Mouse (Mus musculus) G1E (cell line): ENCODE measurements at regions not wholly inside any gene's neighbourhood (a gene's known extent, or its start where the extent isn't known, plus 50 kb on each side); places are given as distances from the start of the nearest gene placed in this dataset.

ENCODE experiments used
- CTCF ChIP-seq: IDR thresholded peaks from 2 replicates; pipeline ENCODE4 v1.5.1; 2012; ENCODE audit warnings: low read depth, low read length, inconsistent platforms, mixed read lengths
- POLR2AphosphoS5 ChIP-seq: IDR thresholded peaks from 2 replicates; pipeline ENCODE4 v1.6.1; 2012; ENCODE audit warnings: low read depth, low read length, inconsistent platforms; ENCODE audit not compliant: insufficient replicate concordance

DNA sequence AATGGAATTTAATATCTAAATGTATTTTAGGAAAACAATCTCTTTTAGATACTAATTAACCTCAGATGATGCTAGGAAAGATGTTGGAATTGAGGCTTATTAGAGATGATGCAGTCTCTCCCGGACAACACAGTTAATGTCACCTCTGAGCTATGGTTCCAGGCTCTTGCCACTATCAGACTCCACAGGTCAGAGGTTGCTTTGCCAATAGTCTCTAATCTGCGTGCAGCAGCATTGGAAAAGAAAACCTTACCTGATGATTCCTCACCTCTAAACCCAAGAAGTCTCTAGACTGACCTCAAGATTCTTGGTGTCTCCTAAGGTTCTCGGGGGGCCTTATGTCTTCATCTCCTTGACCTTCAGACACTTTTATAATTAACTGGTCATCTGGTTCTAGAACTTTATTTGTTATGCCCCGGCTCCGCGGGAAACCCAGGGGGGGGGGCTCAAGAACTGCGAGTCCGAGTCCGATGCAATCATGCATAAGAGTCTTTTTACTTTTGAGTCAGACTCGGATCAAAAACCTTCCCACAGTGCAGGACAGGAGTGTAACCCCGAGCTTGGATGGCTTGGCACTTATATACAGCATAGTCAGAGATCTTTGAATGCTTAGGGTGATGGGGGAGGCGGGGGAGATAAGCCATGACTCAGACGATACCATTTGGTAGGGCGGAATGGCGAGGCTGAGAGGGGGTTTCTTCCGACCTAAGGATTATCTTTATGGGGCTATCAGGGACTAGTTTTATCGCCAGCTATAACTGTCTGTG, 626.9 kb downstream of the Zfp706 start:
- TF ChIP-seq CTCF (no peak), POLR2AphosphoS5 (no peak)
